Mouse (Mus musculus) thymus, postnatal 25 days (tissue): ENCODE results near the gene Pipox.

Source experiments
- DNase-seq: peaks from one replicate; pipeline ENCODE4 v3.0.0; 2022

The Pipox gene

DNA sequence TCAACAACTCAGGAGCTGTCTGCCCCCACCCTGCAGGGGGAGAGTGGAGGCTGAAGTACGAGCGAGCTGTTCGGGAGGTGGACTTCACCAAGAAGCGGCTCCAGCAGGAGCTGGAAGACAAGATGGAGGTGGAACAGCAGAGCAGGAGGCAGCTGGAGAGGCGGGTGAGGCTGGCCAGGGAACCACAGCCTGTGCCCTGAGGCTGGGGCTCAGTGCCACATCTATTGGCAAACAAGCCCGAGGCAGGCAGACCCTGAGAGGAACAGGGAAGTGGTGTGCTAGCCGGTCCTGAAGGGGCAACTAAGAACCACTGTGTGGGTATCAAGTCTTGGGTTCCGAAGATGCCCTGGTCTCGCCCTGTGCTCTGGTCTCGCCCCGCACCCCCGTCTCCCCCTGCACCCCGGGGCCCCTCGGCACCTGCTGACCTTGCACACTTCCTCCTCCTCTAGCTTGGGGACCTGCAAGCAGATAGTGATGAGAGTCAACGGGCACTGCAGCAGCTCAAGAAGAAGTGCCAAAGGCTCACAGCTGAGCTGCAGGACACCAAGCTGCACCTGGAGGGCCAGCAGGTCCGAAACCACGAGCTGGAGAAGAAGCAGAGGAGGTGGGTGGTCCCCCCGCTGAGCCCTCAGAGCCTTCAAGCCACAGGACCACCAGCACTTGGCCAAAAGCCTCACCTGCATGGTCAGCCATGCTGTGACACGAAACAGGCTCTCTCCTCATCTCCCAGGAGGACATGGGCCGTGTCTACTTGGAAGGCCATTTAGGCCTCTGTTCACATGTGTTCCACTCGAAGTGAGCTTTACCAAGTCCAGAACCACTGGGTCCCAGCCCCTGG lies 50.6 kb downstream of the Pipox start:
- no peak for DNase-seq

DNA sequence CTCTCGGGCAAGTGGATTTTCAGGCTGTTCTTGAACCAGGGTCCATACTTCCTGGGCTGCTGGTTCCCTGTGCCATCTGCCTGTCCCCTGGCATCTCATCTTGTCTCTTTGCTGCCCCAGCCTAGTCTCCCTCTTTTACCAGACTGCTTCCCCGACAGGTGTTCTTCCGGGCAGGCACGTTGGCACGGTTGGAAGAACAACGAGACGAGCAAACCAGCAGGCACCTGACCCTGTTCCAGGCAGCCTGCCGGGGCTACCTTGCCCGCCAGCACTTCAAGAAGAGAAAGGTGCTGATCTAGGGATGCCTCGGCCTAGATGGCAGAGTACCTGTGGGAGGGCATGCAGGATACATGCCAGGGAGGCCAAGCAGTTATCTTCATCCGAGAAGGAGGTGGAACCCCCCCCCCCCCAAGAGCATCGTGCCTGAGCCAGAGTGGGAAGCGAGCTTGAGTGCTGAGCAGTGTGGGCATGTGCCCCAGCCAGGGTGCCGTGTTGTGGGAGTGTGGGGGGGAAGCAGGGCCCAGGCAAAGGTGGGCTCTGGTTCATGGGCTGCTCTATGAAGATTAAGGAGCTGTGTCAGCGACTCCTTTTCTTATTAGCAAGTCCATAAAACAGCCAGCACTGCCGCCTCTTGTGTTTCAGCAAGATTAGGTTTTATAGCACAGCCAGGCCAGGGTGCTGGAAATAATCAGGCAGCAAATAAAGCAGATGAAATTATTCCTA lies 53.2 kb downstream of the Pipox start:
- DNase-seq, result no peak

DNA sequence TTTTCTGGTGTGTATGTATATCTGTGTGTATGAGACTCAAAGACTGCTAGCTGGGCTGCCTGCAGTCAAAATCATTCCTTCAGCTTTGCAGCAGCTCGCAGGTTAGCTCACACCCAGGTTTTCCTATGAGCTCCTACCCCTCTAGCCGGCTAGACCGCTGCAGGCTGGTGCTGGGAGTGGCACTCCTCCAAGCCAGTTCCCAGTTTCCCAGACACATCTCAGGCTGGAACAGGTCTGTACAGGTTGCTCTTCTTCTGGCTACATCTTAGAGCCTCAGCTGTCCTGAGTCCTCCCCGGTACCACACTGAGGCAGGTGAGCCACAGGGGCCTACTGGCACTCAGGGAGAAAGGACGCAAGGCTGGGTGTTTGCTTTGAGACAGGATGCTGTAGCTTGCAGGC lies 56.0 kb downstream of the Pipox start:
- DNase-seq, result no peak

DNA sequence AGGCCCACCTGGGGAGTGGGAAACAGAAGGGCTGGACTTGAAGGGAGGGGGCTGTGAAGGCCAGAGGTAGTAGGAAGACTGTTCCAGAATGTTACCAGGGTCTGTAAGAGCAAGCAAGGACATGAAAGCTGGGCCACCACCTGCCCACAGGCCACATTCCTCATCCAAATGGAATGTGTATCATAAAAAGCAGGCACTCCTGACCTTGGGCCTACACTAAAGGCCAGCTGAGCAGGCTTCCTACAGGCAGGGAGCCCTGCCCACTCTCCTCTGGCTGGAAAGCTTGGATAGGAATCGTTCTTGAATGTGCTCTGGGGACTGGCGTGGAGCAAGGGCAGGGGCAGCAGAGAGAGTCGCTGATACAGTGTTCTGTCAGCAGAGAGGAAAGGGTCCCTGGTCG lies 57.1 kb downstream of the Pipox start:
- DNase-seq, result no peak

DNA sequence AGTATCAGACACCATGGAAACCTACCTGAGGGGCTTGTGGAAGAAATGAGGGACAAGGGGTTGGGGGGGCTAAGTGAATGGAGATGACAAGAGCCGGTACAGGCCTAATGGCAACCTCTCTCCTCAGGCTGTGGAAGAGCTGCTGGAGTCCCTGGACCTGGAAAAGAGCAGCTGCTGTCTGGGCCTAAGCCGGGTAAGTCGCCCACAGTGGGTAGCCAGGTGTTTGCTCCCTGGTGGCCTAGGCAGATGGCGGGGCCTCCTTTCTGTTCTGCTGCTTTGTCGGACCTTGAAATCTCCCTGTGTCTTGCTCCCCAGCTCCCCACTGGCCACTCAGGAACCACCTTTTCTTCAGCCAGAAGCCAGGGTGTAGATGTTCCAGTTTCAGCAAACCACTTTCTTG lies 57.6 kb downstream of the Pipox start:
- no peak for DNase-seq

DNA sequence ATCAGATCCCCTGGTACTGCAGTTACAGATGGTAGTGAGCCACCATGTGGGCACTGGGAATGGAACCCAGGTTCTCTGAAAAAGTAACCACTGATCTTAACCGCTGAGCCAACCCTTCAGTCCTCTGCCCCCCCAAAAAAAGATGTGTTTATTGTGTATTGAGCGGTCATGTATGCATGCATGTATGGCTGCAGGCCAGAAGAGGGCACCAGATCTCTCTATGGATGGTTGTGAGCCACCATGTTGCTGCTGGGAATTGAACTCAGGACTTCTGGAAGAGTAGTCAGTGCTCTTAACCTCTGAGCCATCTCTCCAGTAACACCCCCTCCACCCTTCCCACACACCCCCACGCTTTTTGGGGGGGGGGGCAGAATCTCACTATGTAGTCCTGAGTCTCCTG lies 58.8 kb downstream of the Pipox start:
- no peak for DNase-seq

DNA sequence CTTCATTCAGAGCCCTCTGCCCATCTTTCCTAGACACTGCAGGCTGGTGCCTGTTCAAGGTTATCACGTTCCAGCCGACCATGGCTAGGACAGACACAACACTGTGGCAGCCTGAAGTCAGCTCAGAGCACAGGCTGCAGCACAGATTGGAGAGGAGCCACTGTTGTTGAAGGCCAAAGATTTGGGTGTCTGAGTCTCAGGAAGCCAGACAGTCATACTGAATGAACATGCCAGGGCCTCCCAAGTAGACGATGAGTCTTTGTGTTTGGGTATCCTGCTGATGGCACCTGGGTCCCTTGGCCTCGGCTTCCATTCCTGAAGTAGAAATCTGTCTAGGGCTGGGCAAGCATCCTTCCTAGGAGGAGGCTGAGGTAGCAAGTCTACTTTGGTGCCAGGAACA lies 61.4 kb downstream of the Pipox start:
- no peak for DNase-seq

DNA sequence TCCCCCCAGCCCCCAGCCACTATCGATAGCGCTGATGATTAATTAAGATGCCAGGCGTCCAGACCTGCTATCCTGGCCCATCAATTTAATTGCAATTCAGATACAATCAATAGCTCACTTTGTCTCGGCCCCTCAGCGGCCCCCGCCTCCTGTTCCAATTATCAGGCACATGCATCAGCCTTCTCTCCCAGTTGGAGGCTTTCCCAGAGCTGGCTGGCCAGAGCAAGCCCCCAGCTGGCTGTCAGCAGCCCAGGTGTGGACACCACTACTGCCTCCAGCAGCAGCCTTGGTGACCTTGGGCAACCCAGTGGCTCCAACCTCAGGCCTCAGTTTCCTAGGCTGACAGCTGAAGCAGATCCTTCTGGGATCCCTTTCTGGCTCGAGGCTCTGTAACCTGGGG lies 63.0 kb downstream of the Pipox start:
- DNase-seq, result no peak
